Mouse (Mus musculus): ENCODE measurements around the gene Iqck.

- TF ChIP-seq EP300 (optimal IDR thresholded peaks at IDR 0.05) (no peak), CTCF (IDR thresholded peaks at IDR 0.05; ENCODE audit: low read depth) (no peak)
Measured at GRCm38 (mm10) chr7:118911170-118911569, 55.6 kb downstream of the Iqck start.

All from stomach, postnatal 0 days (tissue).